Mouse (Mus musculus): ENCODE results near the gene Sgtb. TPM values are rescaled to one million over a fixed set of nuclear protein-coding genes. Genes with fewer than 3 reads are reported as not detected.

The Sgtb gene
- polyA plus RNA-seq, 1 experiment from 2014 or later = 34.5 TPM

- no peak overlapping the region for H3K9ac ChIP-seq (replicated peaks)
These were observed 44.6 kb downstream of the Sgtb start for GRCm38 (mm10) chr13:104154180-104154579.

GRCm38 (mm10) chr13:104155106-104155505 lies 45.6 kb downstream of the Sgtb start:
- no peak overlapping the region for H3K27ac ChIP-seq (replicated peaks)
- WGBS = 84% methylated on average over 7 of the region's 7 CpGs
- no peak overlapping the region for H3K9ac ChIP-seq (replicated peaks)
- H3K4me3 ChIP-seq (replicated peaks) = no peak overlapping the region
- no peaks in the 10 kb centered on the region for H3K4me1 ChIP-seq
- no peak overlapping the region for H3K4me2 ChIP-seq
- ATAC-seq (ENCODE audit: low FRiP score) = no peak
- no peaks in the 10 kb centered on the region for H3K9me3 ChIP-seq (replicated peaks)
- no peaks in the 10 kb centered on the region for H3K27me3 ChIP-seq (replicated peaks)
- peaks cover 43% of the 10 kb centered on the region for H3K36me3 ChIP-seq

More at GRCm38 (mm10) chr13:104154180-104154579, 44.6 kb downstream of the Sgtb start:
- no peaks in the 10 kb centered on the region for H3K4me1 ChIP-seq
- H3K4me2 ChIP-seq = no peak overlapping the region
- H3K9me3 ChIP-seq (replicated peaks) = no peaks in the 10 kb centered on the region
- no peak for ATAC-seq (ENCODE audit: low FRiP score)
- no peak overlapping the region for H3K4me3 ChIP-seq (replicated peaks)
- no peak overlapping the region for H3K27ac ChIP-seq (replicated peaks)
- H3K27me3 ChIP-seq (replicated peaks) = no peaks in the 10 kb centered on the region
- peaks cover 39% of the 10 kb centered on the region for H3K36me3 ChIP-seq
- 94% methylated on average over 5 of the region's 5 CpGs for WGBS

GRCm38 (mm10) chr13:104155686-104156085 lies 46.1 kb downstream of the Sgtb start:
- 95% methylated on average over 1 of the region's 1 CpGs for WGBS
- Histone ChIP-seq H3K4me2 (no peak overlapping the region), H3K4me3 (replicated peaks) (no peak overlapping the region), H3K9ac (replicated peaks) (no peak overlapping the region), H3K27me3 (replicated peaks) (no peaks in the 10 kb centered on the region), H3K36me3 (peaks cover 47% of the 10 kb centered on the region), H3K27ac (replicated peaks) (no peak overlapping the region), H3K9me3 (replicated peaks) (no peaks in the 10 kb centered on the region), H3K4me1 (no peaks in the 10 kb centered on the region)
- no peak for ATAC-seq (ENCODE audit: low FRiP score)

GRCm38 (mm10) chr13:104171711-104172110 lies 62.2 kb downstream of the Sgtb start:
- Histone ChIP-seq H3K9ac (replicated peaks) (no peak overlapping the region), H3K4me1 (peaks cover 12% of the 10 kb centered on the region), H3K36me3 (peaks cover 25% of the 10 kb centered on the region), H3K9me3 (replicated peaks) (peaks cover 4% of the 10 kb centered on the region; the same call in 1 of the 2 replicates), H3K27ac (replicated peaks) (no peak overlapping the region), H3K27me3 (replicated peaks) (no peaks in the 10 kb centered on the region), H3K4me3 (replicated peaks) (no peak overlapping the region), H3K4me2 (no peak overlapping the region)
- WGBS = 93% methylated on average over 5 of the region's 5 CpGs
- no peak for ATAC-seq (ENCODE audit: low FRiP score)

- Histone ChIP-seq H3K4me3 (replicated peaks) (no peak overlapping the region), H3K27me3 (replicated peaks) (no peaks in the 10 kb centered on the region), H3K4me1 (peaks cover 18% of the 10 kb centered on the region), H3K4me2 (no peak overlapping the region), H3K27ac (replicated peaks) (no peak overlapping the region), H3K36me3 (peaks cover 19% of the 10 kb centered on the region), H3K9me3 (replicated peaks) (peaks cover 4% of the 10 kb centered on the region; the same call in 1 of the 2 replicates), H3K9ac (replicated peaks) (no peak overlapping the region)
- no peak for ATAC-seq (ENCODE audit: low FRiP score)
These were observed 63.0 kb downstream of the Sgtb start for GRCm38 (mm10) chr13:104172498-104172897.

GRCm38 (mm10) chr13:104176874-104177273 lies 67.3 kb downstream of the Sgtb start:
- peaks cover 7% of the 10 kb centered on the region; the same call in 1 of the 2 replicates for H3K36me3 ChIP-seq
- H3K27me3 ChIP-seq (replicated peaks) = no peaks in the 10 kb centered on the region
- ATAC-seq (ENCODE audit: low FRiP score) = no peak
- H3K4me2 ChIP-seq = peak overlapping the region; percentile 80
- no peaks in the 10 kb centered on the region for H3K9me3 ChIP-seq (replicated peaks)
- H3K9ac ChIP-seq (replicated peaks) = peak overlapping the region; percentile 34; the same call in 1 of the 2 replicates
- 83% methylated on average over 3 of the region's 3 CpGs for WGBS
- no peak overlapping the region for H3K27ac ChIP-seq (replicated peaks)
- H3K4me1 ChIP-seq = peaks cover 27% of the 10 kb centered on the region
- H3K4me3 ChIP-seq (replicated peaks) = peak overlapping the region; percentile 27

- peak; percentile 93 for ATAC-seq (ENCODE audit: low FRiP score)
- Histone ChIP-seq H3K4me3 (replicated peaks) (peak within 1 kb of the TSS; percentile 80), H3K4me1 (peaks cover 24% of the 10 kb centered on the region), H3K9ac (replicated peaks) (peak within 1 kb of the TSS; percentile 90), H3K4me2 (peak within 1 kb of the TSS; percentile 80), H3K36me3 (peaks cover 7% of the 10 kb centered on the region; the same call in 1 of the 2 replicates), H3K27me3 (replicated peaks) (no peaks in the 10 kb centered on the region), H3K9me3 (replicated peaks) (no peaks in the 10 kb centered on the region), H3K27ac (replicated peaks) (peak within 1 kb of the TSS; percentile 85)
- under 1% methylated on average over 32 of the region's 32 CpGs for WGBS
These were observed 68.5 kb downstream of the Sgtb start, which contains the start of gene Trappc13 for GRCm38 (mm10) chr13:104177796-104178649. Gene Trappc13, minus strand, starts transcription at chr13:104178469.

- Histone ChIP-seq H3K27ac (replicated peaks) (peak within 1 kb of the TSS; percentile 85), H3K4me2 (peak within 1 kb of the TSS; percentile 80), H3K4me1 (peaks cover 24% of the 10 kb centered on the region), H3K9ac (replicated peaks) (peak within 1 kb of the TSS; percentile 90), H3K4me3 (replicated peaks) (peak within 1 kb of the TSS; percentile 80), H3K27me3 (replicated peaks) (no peaks in the 10 kb centered on the region), H3K9me3 (replicated peaks) (no peaks in the 10 kb centered on the region), H3K36me3 (peaks cover 9% of the 10 kb centered on the region)
- ATAC-seq (ENCODE audit: low FRiP score) = peak; percentile 99
- WGBS = under 1% methylated on average over 38 of the region's 38 CpGs
These were observed 69.1 kb downstream of the Sgtb start, which contains the start of gene Trim23 for GRCm38 (mm10) chr13:104178650-104179121. Gene Trim23, plus strand, starts transcription at chr13:104178797.

GRCm38 (mm10) chr13:104179176-104179888 lies 69.8 kb downstream of the Sgtb start:
- ATAC-seq (ENCODE audit: low FRiP score) = peak; percentile 1; the same call in 1 of the 2 replicates
- Histone ChIP-seq H3K36me3 (peaks cover 12% of the 10 kb centered on the region), H3K27ac (replicated peaks) (peak overlapping the region; percentile 85), H3K4me1 (peaks cover 23% of the 10 kb centered on the region), H3K27me3 (replicated peaks) (no peaks in the 10 kb centered on the region), H3K9me3 (replicated peaks) (no peaks in the 10 kb centered on the region), H3K9ac (replicated peaks) (peak overlapping the region; percentile 90), H3K4me3 (replicated peaks) (peak overlapping the region; percentile 80), H3K4me2 (peak overlapping the region; percentile 66)
- WGBS = 23% methylated on average over 13 of the region's 13 CpGs

- Histone ChIP-seq H3K27ac (replicated peaks) (no peak overlapping the region), H3K4me2 (no peak overlapping the region), H3K4me1 (no peaks in the 10 kb centered on the region), H3K27me3 (replicated peaks) (no peaks in the 10 kb centered on the region), H3K36me3 (peaks cover 33% of the 10 kb centered on the region), H3K9me3 (replicated peaks) (no peaks in the 10 kb centered on the region), H3K4me3 (replicated peaks) (no peak overlapping the region), H3K9ac (replicated peaks) (no peak overlapping the region)
- 90% methylated on average over 4 of the region's 4 CpGs for WGBS
- ATAC-seq (ENCODE audit: low FRiP score) = no peak
These were observed 77.8 kb downstream of the Sgtb start for GRCm38 (mm10) chr13:104187357-104187756.

Measured in neural tube, embryonic 15.5 days (tissue).